Mouse (Mus musculus) left cerebral cortex, postnatal 36 days (tissue): ENCODE results near the gene Gm45713. TPM values are rescaled to one million over a fixed set of nuclear protein-coding genes. Genes with fewer than 3 reads are reported as not detected.
"Not testable (repeated sequence)": the region's sequence is repeated elsewhere in the genome, so short reads cannot be mapped to it uniquely, and the experiment has no call there.

ENCODE experiments used
- DNase-seq, 2 experiments: peaks; one replicate each; pipeline ENCODE4 v3.0.0; 2021 to 2022; ENCODE audit warnings: low spot score in 2 of 2, mixed read lengths in 1 of 2
- intact Hi-C: fragments of 180-260 bp; cut with DNase I; formaldehyde crosslinking; loops from one replicate; pipeline ENCODE4 v1.15.1; 2025
- total RNA-seq, 2 experiments: library from RNA; stranded (reverse); gene quantifications; 2 replicates each; pipeline ENCODE4 v1.2.3; 2021

Gene Gm45713
- total RNA-seq, 2 experiments from 2014 or later = not detected

- DNase-seq = no peak
Observed at GRCm38 (mm10) chr7:45106441-45106840, 29.6 kb downstream of the Gm45713 start.

GRCm38 (mm10) chr7:45105491-45105890 is 30.5 kb downstream of the Gm45713 start:
- intact Hi-C loops = no loop called here
- DNase-seq = no peak

More at GRCm38 (mm10) chr7:45106441-45106840, 29.6 kb downstream of the Gm45713 start:
- intact Hi-C loops = no loop called here

GRCm38 (mm10) chr7:45104941-45105340 is 31.1 kb downstream of the Gm45713 start:
- DNase-seq = no peak
- intact Hi-C loops = no loop called here

DNA sequence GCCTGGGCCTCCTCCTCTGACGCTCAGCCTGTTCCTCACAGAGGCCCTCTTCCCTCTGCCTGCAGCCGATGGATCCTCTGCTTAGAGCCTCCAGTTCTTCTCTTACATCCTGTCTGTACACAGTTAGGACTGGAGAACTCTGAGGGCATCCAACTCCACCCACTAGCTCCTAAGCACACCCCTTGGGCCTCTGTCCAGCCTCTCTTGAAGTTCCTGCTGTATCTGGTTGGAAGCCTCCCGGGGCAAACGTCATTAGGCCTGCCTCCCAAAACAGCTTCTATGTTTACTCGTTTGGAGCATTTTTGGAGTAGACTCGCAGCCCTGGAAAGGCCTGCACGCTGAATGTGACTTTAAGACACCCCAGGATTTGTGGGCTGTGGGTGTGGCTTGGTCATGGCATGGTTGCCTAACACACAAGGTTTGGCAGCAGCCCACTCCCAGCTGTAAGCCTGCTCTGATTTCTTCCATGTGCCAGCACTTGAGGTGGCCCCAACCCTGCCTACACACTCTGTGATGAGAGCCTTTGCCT is 32.3 kb downstream of the Gm45713 start, which contains the start of gene Fcgrt:
Gene Fcgrt, minus strand, starts transcription at position 200 of the 529 bp plus-strand sequence.
- intact Hi-C loops = no loop called here
- peak; percentile 18 to 33 for DNase-seq

DNA sequence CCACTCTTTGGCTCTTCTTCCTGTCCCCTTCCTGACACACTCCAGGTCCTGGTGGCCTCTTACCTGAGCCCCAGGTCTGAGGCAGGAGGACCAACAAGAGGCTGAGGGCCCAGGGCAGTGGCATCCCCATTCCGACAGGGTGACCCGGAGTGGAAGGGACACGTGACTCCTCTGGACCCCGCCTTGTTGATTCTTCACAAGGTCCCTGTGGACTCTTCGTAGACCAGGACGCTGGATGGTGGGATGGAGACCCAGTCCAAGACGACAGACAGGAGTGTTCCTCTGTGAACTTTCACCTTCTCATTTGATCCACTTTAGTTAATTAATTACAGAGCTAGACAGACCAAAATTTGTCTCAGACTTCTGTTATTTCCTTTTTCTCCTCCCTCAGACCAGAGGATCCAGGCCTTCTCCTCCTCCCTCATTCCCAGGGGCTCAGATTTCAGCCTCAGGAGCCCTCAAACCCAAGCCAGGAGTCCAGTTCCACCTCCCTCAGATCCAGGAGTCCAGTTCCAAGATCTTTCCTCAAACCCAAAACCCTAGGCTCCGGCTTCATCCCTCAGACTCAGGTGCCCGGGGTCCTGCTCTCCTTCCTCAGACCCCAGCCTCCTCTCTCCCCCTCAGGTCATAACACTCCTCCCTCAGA is 33.0 kb downstream of the Gm45713 start:
- DNase-seq = no peak
- intact Hi-C loops = no loop called here

GRCm38 (mm10) chr7:45102441-45102840 is 33.6 kb downstream of the Gm45713 start:
- intact Hi-C loops = no loop called here

GRCm38 (mm10) chr7:45100046-45100445 is 36.0 kb downstream of the Gm45713 start:
- intact Hi-C loops = no loop called here
- no peak for DNase-seq

More at GRCm38 (mm10) chr7:45102441-45102840, 33.6 kb downstream of the Gm45713 start:
- no peak for DNase-seq

DNA sequence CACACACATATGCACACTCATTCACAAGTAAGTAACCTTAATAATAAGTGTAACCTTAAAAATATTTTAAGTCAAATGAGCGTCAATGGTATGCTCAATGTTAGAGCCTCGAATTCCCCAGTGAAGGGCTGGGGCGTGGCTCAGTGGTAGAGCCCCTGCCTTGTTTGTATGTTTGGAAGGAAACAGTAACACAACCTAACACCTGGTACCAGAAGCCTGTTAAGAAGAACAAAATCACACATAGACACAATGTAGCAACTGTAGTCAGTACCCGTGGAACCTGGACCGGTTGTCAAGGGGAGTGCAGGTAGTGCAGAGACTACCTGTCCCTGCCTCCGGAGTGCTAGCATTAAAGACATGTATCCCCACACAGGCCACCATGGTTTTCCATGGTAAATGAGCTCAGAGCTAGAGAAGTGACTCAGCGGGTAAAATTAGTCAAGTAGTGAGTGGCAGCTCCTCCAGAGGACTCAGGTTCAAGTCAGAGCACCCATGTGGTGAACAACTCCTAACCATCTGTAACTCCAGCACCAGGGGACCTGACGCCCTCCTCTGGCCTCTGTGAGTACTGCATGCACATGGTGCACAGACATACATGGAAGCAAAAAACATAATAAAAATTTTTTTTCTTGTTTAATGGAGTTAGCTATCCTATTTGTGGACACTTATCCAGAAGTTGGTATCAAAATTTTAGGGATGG is 37.3 kb downstream of the Gm45713 start:
- DNase-seq = no peak
- intact Hi-C loops = no loop called here

- intact Hi-C loops = no loop called here
- no peak for DNase-seq
Observed at GRCm38 (mm10) chr7:45097479-45097878, 38.6 kb downstream of the Gm45713 start.

GRCm38 (mm10) chr7:45095965-45096364 is 40.1 kb downstream of the Gm45713 start:
- intact Hi-C loops, DNase-seq: not testable (repeated sequence)

GRCm38 (mm10) chr7:45095367-45095766 is 40.7 kb downstream of the Gm45713 start:
- DNase-seq = no peak
- intact Hi-C loops = no loop called here

DNA sequence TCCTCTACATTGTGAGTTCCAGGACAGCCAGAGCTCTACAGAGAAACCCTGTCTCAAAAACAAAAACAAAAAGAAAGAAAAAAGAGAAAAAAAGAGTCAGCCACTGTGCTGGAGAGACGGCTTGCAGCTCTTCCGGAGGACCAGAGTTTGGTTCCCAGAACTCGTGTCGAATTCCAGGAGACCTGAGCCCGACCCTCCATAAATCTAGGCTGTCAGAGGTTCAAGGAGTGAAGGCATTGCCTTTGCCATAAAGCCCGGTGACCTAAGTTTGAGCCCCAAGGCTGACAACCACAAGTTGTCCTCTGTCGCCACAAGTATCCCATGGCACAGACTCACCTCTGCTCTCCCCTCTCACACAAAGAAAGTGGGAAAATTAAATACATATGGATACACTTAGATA is 41.9 kb downstream of the Gm45713 start:
- intact Hi-C loops = no loop called here
- no peak for DNase-seq

- no peak for DNase-seq
- intact Hi-C loops = no loop called here
Observed at GRCm38 (mm10) chr7:45093516-45093905, 42.5 kb downstream of the Gm45713 start.

GRCm38 (mm10) chr7:45092828-45093515 is 43.1 kb downstream of the Gm45713 start:
- DNase-seq = no peak
- intact Hi-C loops = no loop called here

DNA sequence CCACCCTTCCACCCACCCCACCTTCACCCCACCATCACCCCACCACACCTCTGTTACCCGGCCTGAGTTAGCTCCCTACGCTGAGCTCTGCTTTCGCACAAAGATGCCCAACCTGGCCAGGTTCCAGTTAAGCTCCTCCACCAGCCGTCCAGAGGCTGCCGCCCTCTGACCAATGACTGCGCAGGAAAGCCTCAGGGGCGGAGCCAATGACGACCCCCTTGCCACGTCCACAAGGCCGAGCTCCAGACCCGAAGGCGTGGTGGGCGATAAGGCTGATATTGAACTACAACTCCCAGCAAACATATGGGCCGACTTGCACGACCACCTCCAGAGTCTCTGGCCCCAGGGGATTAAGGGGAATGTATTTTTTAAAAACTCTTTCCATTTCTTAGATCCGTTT is 44.0 kb downstream of the Gm45713 start, which contains the start of gene Rcn3:
Gene Rcn3, minus strand, starts transcription at position 174 of the 400 bp plus-strand sequence.
- intact Hi-C loops = no loop called here

DNA sequence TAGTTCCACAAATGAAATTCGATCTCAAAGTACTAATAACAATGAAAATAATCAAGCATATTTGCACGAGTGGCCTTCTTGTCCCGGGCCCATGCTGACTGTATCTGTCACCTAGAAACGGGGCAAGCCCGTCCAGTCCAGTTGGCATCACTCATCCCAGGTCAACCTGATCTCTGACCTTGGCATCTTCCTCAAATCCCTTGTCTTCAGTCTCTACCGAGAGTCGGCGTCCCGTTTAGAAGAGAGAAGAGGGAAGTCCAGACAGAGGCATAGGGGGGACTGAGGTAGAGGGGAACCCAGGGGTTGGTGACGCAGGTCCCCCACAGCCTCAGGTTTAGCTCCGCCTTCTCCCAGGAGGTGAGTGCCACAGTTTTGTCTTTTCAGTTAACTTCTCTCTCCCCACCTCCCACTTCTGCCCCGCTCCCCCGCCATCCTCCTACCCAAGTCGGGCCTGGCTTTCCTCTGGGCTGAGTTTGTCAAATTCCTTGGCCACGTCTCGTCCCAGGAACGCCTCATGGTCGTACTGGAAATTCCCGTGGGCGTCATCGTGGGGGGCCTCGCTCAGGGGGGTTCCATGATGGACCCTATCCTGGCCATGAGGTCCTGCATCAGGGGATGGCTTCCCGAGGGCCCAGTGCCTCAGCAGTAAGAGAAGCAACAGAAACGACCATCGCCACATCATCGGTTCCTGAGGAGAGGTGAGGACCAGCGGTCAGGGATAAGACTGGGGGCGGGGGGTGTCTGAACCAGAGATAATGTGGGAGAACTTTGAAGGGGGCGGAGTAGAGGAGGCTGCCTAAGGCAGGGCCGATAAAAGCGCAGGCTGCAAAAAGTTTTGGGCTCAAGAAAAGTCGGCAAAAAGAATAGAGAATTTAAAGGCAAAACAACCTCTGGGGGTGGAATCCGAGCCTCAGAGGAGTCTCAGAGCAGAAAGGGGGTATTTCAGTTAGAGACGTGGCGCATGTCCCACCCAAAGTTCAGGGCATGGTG is 44.7 kb downstream of the Gm45713 start:
- intact Hi-C loops = no loop called here
- no peak for DNase-seq

More for the DNA sequence above, 44.0 kb downstream of the Gm45713 start, which contains the start of gene Rcn3:
- DNase-seq = peak in 1 of 2 experiments; percentile 25

GRCm38 (mm10) chr7:45090251-45090977 is 45.6 kb downstream of the Gm45713 start:
- DNase-seq = no peak
- intact Hi-C loops = no loop called here

GRCm38 (mm10) chr7:45088597-45088996 is 47.4 kb downstream of the Gm45713 start:
- intact Hi-C loops = no loop called here
- DNase-seq = no peak
